Mouse (Mus musculus): ENCODE data around the gene Ccdc8.

Ccdc8 gene

GRCm38 (mm10) chr7:17010010-17010347 is 17.5 kb downstream of the Ccdc8 start:
- no peak for DNase-seq (ENCODE audit: low spot score)

- DNase-seq (ENCODE audit: low spot score): no peak
Measured at GRCm38 (mm10) chr7:17011909-17012590, 19.5 kb downstream of the Ccdc8 start.

- DNase-seq (ENCODE audit: low spot score): no peak
Measured at GRCm38 (mm10) chr7:17015381-17015780, 22.9 kb downstream of the Ccdc8 start.

- DNase-seq (ENCODE audit: low spot score): peak; percentile 83
Measured at GRCm38 (mm10) chr7:17017036-17017435, 24.5 kb downstream of the Ccdc8 start.

GRCm38 (mm10) chr7:17017921-17018320 is 25.4 kb downstream of the Ccdc8 start:
- DNase-seq (ENCODE audit: low spot score): no peak

- no peak for DNase-seq (ENCODE audit: low spot score)
Measured at GRCm38 (mm10) chr7:17019426-17020166, 27.1 kb downstream of the Ccdc8 start.

GRCm38 (mm10) chr7:17022176-17022575 is 29.7 kb downstream of the Ccdc8 start:
- DNase-seq (ENCODE audit: low spot score): no peak

- no peak for DNase-seq (ENCODE audit: low spot score)
Measured at GRCm38 (mm10) chr7:17023701-17024100, 31.2 kb downstream of the Ccdc8 start.

- no peak for DNase-seq (ENCODE audit: low spot score)
Measured at GRCm38 (mm10) chr7:17024141-17024540, 31.6 kb downstream of the Ccdc8 start.

- DNase-seq (ENCODE audit: low spot score): no peak
Measured at GRCm38 (mm10) chr7:17024814-17025504, 32.5 kb downstream of the Ccdc8 start.

GRCm38 (mm10) chr7:17025505-17025894 is 33.0 kb downstream of the Ccdc8 start:
- no peak for DNase-seq (ENCODE audit: low spot score)

GRCm38 (mm10) chr7:17025896-17026622 is 33.6 kb downstream of the Ccdc8 start:
- no peak for DNase-seq (ENCODE audit: low spot score)

GRCm38 (mm10) chr7:17026710-17027587 is 34.4 kb downstream of the Ccdc8 start:
- DNase-seq (ENCODE audit: low spot score): no peak

GRCm38 (mm10) chr7:17027588-17028343 is 35.3 kb downstream of the Ccdc8 start, which contains the start of gene Ppp5c:
Gene Ppp5c (minus strand): TSS chr7:17027924.
- DNase-seq (ENCODE audit: low spot score): peak; percentile 87

- no peak for DNase-seq (ENCODE audit: low spot score)
Measured at GRCm38 (mm10) chr7:17028923-17029322, 36.4 kb downstream of the Ccdc8 start.

- no peak for DNase-seq (ENCODE audit: low spot score)
Measured at GRCm38 (mm10) chr7:17030239-17030638, 37.7 kb downstream of the Ccdc8 start.

GRCm38 (mm10) chr7:17038018-17038695 is 45.6 kb downstream of the Ccdc8 start:
- DNase-seq (ENCODE audit: low spot score): no peak

- no peak for DNase-seq (ENCODE audit: low spot score)
Measured at GRCm38 (mm10) chr7:17039373-17039772, 46.9 kb downstream of the Ccdc8 start.

GRCm38 (mm10) chr7:17045743-17046142 is 53.2 kb downstream of the Ccdc8 start:
- DNase-seq (ENCODE audit: low spot score): no peak
